Mouse (Mus musculus) activated CD4-positive, CD25-positive, alpha-beta regulatory T cell, adult 4 months (primary cell): ENCODE results near the gene Myl6. TPM values are rescaled to one million over a fixed set of nuclear protein-coding genes. Genes with fewer than 3 reads are reported as not detected.
"Not testable (repeated sequence)": the region's sequence is repeated elsewhere in the genome, so short reads cannot be mapped to it uniquely, and the experiment has no call there.

ENCODE experiments used
- ATAC-seq: one replicate; pipeline ENCODE4 v1.8.0; 2017
- polyA plus RNA-seq, 2 experiments: library from polyadenylated mRNA; unstranded; fragments of 100-300 nt; shearing (Covaris generic); gene quantifications; one replicate each; pipeline ENCODE4 v1.2.1; 2017

Gene Myl6
- polyA plus RNA-seq, 2 experiments from 2014 or later = 1,113 TPM

GRCm38 (mm10) chr10:128509831-128510230, 15.9 kb upstream of the Myl6 start:
- ATAC-seq = no peak

- ATAC-seq = no peak
These were observed 15.3 kb upstream of the Myl6 start for GRCm38 (mm10) chr10:128509203-128509602.

GRCm38 (mm10) chr10:128508260-128508659, 14.3 kb upstream of the Myl6 start:
- ATAC-seq = no peak

- no peak for ATAC-seq
These were observed 12.0 kb upstream of the Myl6 start for GRCm38 (mm10) chr10:128505974-128506373.

GRCm38 (mm10) chr10:128505371-128505667, 11.4 kb upstream of the Myl6 start:
- ATAC-seq = not testable (repeated sequence)

- ATAC-seq = peak; percentile 93
These were observed 10.9 kb upstream of the Myl6 start for GRCm38 (mm10) chr10:128504641-128505370.

GRCm38 (mm10) chr10:128504012-128504411, 10.1 kb upstream of the Myl6 start:
- ATAC-seq = no peak

- ATAC-seq = no peak
These were observed 9.6 kb upstream of the Myl6 start for GRCm38 (mm10) chr10:128503532-128503931.

- no peak for ATAC-seq
These were observed 8.4 kb upstream of the Myl6 start for GRCm38 (mm10) chr10:128502341-128502740.

GRCm38 (mm10) chr10:128499116-128499671, 5.2 kb upstream of the Myl6 start:
- ATAC-seq = no peak

GRCm38 (mm10) chr10:128498590-128498989, 4.6 kb upstream of the Myl6 start, which contains the start of gene Myl6b:
Myl6b (minus strand) TSS chr10:128498685.
- peak; percentile 82 for ATAC-seq

- no peak for ATAC-seq
These were observed 3.3 kb upstream of the Myl6 start for GRCm38 (mm10) chr10:128497134-128497737.

GRCm38 (mm10) chr10:128496509-128497077, 2.6 kb upstream of the Myl6 start:
- no peak for ATAC-seq

- ATAC-seq = no peak
These were observed 2.0 kb upstream of the Myl6 start for GRCm38 (mm10) chr10:128495903-128496302.

GRCm38 (mm10) chr10:128495270-128495669, 1.3 kb upstream of the Myl6 start:
- no peak for ATAC-seq

- no peak for ATAC-seq
These were observed 811 bp upstream of the Myl6 start for GRCm38 (mm10) chr10:128494667-128495245.

GRCm38 (mm10) chr10:128493319-128493694, 638 bp downstream of the Myl6 start:
- ATAC-seq = peak; percentile 2

GRCm38 (mm10) chr10:128492633-128493311, 1.2 kb downstream of the Myl6 start:
- ATAC-seq = peak; percentile 7

GRCm38 (mm10) chr10:128492051-128492450, 1.9 kb downstream of the Myl6 start:
- ATAC-seq = not testable (repeated sequence)

GRCm38 (mm10) chr10:128491495-128491894, 2.5 kb downstream of the Myl6 start:
- no peak for ATAC-seq

- no peak for ATAC-seq
These were observed 3.0 kb downstream of the Myl6 start for GRCm38 (mm10) chr10:128490912-128491311.

- no peak for ATAC-seq
These were observed 3.7 kb downstream of the Myl6 start for GRCm38 (mm10) chr10:128490232-128490631.

GRCm38 (mm10) chr10:128489785-128490184, 4.2 kb downstream of the Myl6 start:
- no peak for ATAC-seq
